Mouse (Mus musculus) small intestine, adult 2 months (tissue): ENCODE measurements around the gene Comt. TPM values are rescaled to one million over a fixed set of nuclear protein-coding genes. Genes with fewer than 3 reads are reported as not detected.

ENCODE experiments used
- H3K27ac ChIP-seq: fragments of 200-500 bp; 2 replicates; pipeline ENCODE4 v1.5.1; 2012; ENCODE audit warnings: low read depth, low read length, control low read depth, inconsistent platforms; ENCODE audit not compliant: insufficient read depth
- H3K27me3 ChIP-seq: fragments of 200-500 bp; 2 replicates; pipeline ENCODE4 v1.6.1; 2012; ENCODE audit warnings: mild to moderate bottlenecking, moderate library complexity, low read length, inconsistent platforms; ENCODE audit not compliant: control insufficient read depth, insufficient read depth
- H3K36me3 ChIP-seq: fragments of 200-500 bp; 2 replicates; pipeline ENCODE4 v1.6.1; 2012; ENCODE audit warnings: mild to moderate bottlenecking, low read length, control low read depth, inconsistent platforms; ENCODE audit not compliant: control insufficient read depth, insufficient read depth
- H3K4me1 ChIP-seq: fragments of 200-500 bp; 2 replicates; pipeline ENCODE4 v1.6.1; 2012; ENCODE audit warnings: low read length, inconsistent platforms, mixed read lengths; ENCODE audit not compliant: control insufficient read depth, insufficient read depth, insufficient read length
- H3K4me3 ChIP-seq: fragments of 200-500 bp; 2 replicates; pipeline ENCODE4 v1.5.1; 2012; ENCODE audit warnings: low read depth, mild to moderate bottlenecking, control low read depth, inconsistent platforms, low read length, moderate library complexity
- CTCF ChIP-seq: fragments of 200-500 bp; IDR thresholded peaks from 2 replicates; pipeline ENCODE4 v1.5.1; 2012; ENCODE audit warnings: low read depth, mild to moderate bottlenecking, control low read depth, inconsistent platforms, low read length, moderate library complexity, mixed read lengths; ENCODE audit not compliant: insufficient replicate concordance, insufficient read length; ENCODE audit errors: extremely low read depth
- POLR2A ChIP-seq: fragments of 200-500 bp; IDR thresholded peaks from 2 replicates; pipeline ENCODE4 v1.6.1; 2012; ENCODE audit warnings: low read depth, mild to moderate bottlenecking, control low read depth, inconsistent platforms, low read length, moderate library complexity
- WGBS: fragments of 180-500 bp; shearing (Covaris S2); methylation state at CpG from one replicate; pipeline ENCODE4 v1.1.7; 2018; 5-methylcytosine and 5-hydroxymethylcytosine counted together
- polyA plus RNA-seq: library from polyadenylated mRNA; depleted of rRNA; stranded (reverse); fragments of >200 nt; gene quantifications from 2 replicates; pipeline ENCODE4 v1.2.3, GENCODE M21; 2012

The Comt gene
- polyA plus RNA-seq, 1 experiment = 214 TPM

DNA sequence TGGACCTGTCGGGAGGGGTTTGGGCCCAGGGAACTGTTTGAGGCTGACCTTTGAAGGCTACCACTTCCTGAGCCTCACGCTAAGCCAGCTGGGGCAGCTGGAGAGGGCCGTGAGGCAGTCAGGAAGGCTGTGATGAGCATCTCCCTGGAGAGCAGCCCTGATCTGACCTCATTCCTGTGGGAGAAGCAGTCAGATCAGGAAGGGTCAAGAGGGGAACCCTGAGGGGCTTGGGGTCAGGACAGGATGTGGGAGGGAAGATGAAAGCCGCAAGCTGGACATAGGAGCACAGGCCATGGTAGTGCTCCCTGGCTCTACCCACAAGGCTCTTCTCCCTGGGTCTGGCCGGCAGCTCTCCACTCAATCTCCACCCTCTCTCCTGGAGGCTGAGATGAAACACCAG, 27.2 kb upstream of the Comt start:
- no peaks in the 10 kb centered on the region for H3K27me3 ChIP-seq
- no peak overlapping the region for H3K4me3 ChIP-seq
- TF ChIP-seq CTCF = no peak
- TF ChIP-seq POLR2A = no peak
- peaks cover 5% of the 10 kb centered on the region for H3K4me1 ChIP-seq
- 80% methylated on average over 5 of the region's 5 CpGs for WGBS
- H3K36me3 ChIP-seq = peaks cover 14% of the 10 kb centered on the region; the same call in 1 of the 2 replicates
- no peak overlapping the region for H3K27ac ChIP-seq

DNA sequence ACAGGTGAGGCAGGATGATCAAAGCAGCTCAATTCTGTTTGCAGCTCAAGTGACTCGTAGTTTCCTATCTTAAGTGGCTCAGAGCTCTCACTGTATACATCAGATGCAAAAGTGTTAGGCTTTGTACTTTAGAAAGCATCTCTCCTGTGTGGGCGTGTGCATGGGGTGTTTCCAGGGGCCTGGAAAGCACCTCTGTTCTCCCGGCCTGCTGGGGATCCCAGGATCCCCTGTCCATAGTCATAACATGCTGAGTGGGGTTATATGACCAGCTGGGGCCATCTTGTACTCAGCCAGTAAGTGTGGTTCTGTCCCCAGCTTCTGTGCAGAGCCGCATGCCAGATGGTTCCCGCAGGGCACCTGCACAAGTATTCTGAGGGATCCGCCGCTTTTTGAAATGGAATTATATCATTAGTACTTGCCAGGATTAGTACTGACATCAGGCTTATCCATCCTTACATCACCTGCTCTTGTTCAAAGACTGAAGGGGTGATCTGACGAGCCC, 25.8 kb upstream of the Comt start:
- 88% methylated on average over 8 of the region's 8 CpGs for WGBS
- peaks cover 11% of the 10 kb centered on the region; the same call in 1 of the 2 replicates for H3K36me3 ChIP-seq
- TF ChIP-seq CTCF (no peak), POLR2A (no peak)
- H3K4me1 ChIP-seq = peaks cover 4% of the 10 kb centered on the region
- no peak overlapping the region for H3K27ac ChIP-seq
- no peak overlapping the region for H3K4me3 ChIP-seq
- no peaks in the 10 kb centered on the region for H3K27me3 ChIP-seq

DNA sequence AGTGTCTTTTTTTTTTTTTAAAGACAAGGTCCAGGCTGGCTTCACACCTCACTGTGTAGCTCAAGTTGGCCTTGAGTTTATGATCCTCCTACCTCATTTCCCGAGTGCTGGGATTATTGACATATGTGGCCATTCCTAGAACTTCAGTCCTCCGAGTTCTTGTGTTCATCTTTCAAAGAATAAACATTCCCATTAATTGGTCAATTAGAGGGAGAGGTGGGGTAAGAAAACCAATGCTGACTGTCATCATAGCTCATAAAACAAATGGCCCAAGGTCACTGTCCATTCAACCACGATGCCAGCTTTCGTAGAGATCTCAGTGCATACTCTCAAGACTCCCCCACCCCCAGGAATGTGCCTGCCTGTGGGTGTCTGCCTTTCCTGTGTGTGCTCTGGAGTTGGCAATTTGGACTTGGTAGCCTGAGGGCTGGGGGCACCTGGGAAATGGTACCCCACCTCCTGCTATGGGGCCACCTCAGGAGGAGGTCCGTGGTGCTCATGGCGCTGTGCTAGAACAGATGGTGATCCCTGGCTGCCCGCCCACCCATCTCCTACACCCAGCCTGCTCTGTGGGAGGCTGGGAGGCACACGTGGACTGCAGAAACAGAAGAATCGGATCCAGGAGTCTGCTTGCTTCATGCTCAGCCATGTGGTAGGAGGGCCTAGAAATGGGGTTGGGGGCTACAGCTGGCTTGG, 25.0 kb upstream of the Comt start:
- peaks cover 4% of the 10 kb centered on the region for H3K4me1 ChIP-seq
- WGBS = 74% methylated on average over 9 of the region's 9 CpGs

DNA sequence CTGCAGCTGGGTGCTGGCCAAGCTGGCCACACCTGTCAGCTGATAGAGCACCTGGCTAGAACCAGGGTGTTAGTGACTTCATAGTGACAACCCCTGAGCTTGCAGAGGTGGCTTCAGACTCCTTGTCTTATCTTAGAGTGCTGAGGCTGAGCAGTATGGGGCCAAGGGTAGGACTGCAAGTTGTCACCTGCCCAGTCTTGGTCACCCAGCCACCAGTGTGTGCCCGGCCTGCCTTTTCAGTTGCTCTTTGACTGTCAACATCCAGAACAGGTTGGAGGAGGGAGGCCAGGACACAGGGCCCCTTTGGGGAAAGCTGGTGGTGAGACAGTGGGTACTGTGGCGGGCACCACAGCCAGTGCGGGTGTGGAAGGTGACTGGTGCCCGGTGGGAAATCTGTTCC, 22.4 kb upstream of the Comt start:
- H3K36me3 ChIP-seq = no peaks in the 10 kb centered on the region; the same call in 1 of the 2 replicates
- TF ChIP-seq POLR2A = no peak
- no peak for TF ChIP-seq CTCF
- 71% methylated on average over 4 of the region's 4 CpGs for WGBS
- peaks cover 4% of the 10 kb centered on the region for H3K4me1 ChIP-seq
- H3K27ac ChIP-seq = no peak overlapping the region
- no peaks in the 10 kb centered on the region for H3K27me3 ChIP-seq
- H3K4me3 ChIP-seq = no peak overlapping the region

More for the DNA sequence above, 25.0 kb upstream of the Comt start:
- Histone ChIP-seq H3K27me3 (no peaks in the 10 kb centered on the region), H3K27ac (no peak overlapping the region), H3K4me3 (no peak overlapping the region), H3K36me3 (peaks cover 6% of the 10 kb centered on the region; the same call in 1 of the 2 replicates)
- TF ChIP-seq CTCF (no peak), POLR2A (no peak)

DNA sequence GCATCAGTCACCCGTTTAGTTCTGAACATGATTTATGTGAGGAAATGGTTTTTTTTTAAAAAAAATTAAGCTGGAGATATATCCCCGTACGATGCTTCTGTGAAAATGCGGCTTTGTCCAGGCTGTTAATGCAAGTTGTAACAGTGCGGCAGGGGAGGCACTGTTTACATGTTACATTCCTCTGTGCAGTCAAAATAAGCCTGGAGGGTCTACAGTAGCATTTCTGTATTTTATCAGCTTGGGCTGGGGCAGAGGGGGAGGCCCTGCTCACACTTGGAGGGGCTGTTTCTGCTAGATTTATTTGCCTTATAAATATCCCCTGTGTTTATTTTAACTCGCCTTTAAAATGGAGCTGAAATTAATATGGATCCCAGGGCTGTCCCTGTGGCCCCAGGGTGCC, 21.5 kb upstream of the Comt start:
- Histone ChIP-seq H3K4me1 (peaks cover 6% of the 10 kb centered on the region), H3K27me3 (no peaks in the 10 kb centered on the region), H3K27ac (no peak overlapping the region), H3K36me3 (no peaks in the 10 kb centered on the region; the same call in 1 of the 2 replicates), H3K4me3 (no peak overlapping the region)
- TF ChIP-seq CTCF = no peak
- TF ChIP-seq POLR2A = no peak
- WGBS = 83% methylated on average over 6 of the region's 6 CpGs

DNA sequence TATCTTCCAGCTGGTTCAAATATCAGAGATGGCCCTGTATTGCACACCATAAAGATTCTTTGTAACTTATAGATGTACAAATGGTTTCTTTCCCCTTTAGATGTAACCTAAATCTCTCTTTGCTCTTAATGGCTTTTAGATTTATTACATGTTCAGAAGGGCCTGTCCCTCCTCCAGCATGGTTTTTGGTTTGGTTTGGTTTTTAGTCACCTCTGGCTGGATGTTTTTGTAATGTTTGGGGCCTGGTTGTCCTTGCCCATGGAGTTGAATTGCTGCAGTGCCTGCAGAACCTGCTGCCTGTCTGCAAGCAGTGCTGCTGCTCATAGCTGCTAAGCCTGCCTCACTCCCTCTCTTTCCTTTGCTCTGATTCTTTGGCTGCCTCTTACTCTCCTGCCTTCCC, 20.6 kb upstream of the Comt start:
- no peak overlapping the region for H3K4me3 ChIP-seq
- no peaks in the 10 kb centered on the region for H3K27me3 ChIP-seq
- TF ChIP-seq CTCF (no peak), POLR2A (no peak)
- H3K27ac ChIP-seq = no peak overlapping the region
- H3K4me1 ChIP-seq = peaks cover 6% of the 10 kb centered on the region
- no peaks in the 10 kb centered on the region; the same call in 1 of the 2 replicates for H3K36me3 ChIP-seq

DNA sequence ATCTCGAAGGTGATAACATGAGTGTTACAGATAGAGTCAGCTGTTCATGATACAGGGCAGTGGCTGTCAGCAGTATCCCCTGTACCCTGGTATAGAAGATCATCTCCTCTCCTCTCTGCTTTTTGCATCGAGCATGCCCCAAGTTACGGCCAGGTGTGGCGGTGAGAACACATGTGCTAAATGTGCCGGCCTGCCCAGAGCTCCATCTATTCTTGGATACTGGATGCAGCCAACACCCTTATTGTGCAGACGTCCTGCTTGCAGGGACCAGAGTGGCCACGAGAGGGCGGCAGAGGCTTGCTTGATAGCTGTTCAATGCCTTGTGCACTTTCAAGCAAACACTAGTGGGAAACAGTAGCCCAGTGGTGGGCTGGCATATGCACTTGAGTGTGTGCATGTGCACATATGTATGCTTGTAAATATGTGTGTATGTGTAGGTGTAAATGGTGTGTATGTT, 16.8 kb upstream of the Comt start:
- Histone ChIP-seq H3K4me1 (0 out of 2 replicates have a peak, but pooled peaks cover 2% of the 10 kb centered on the region), H3K27me3 (no peaks in the 10 kb centered on the region), H3K27ac (no peak overlapping the region), H3K4me3 (no peak overlapping the region), H3K36me3 (peaks cover 1% of the 10 kb centered on the region; the same call in 1 of the 2 replicates)
- TF ChIP-seq CTCF (peak; percentile 99), POLR2A (no peak)
- WGBS = 10% methylated on average over 8 of the region's 8 CpGs
